Mouse (Mus musculus) stomach, embryonic 14.5 days (tissue): ENCODE data around the gene Zup1. TPM values are rescaled to one million over a fixed set of nuclear protein-coding genes. Genes with fewer than 3 reads are reported as not detected.
"Not testable (repeated sequence)": the region's sequence is repeated elsewhere in the genome, so short reads cannot be mapped to it uniquely, and the experiment has no call there.

Experiments
- ATAC-seq: fragments of 200-750 bp; cut with Nextera tagmentation; 2 replicates; pipeline ENCODE4 v1.8.0; 2017; ENCODE audit warnings: low read depth, moderate TSS enrichment; ENCODE audit not compliant: insufficient number of reproducible peaks, insufficient read depth, low FRiP score
- H3K27ac ChIP-seq: fragments of 300-500 bp; sonication (generic); 2 replicates; pipeline ENCODE4 v1.5.1; 2014; ENCODE audit warnings: mild to moderate bottlenecking, low read length, moderate library complexity, mixed read lengths
- H3K27me3 ChIP-seq: fragments of 300-500 bp; sonication (generic); 2 replicates; pipeline ENCODE4 v1.6.1; 2014; ENCODE audit warnings: low read length, control low read depth, mixed read lengths; ENCODE audit not compliant: control insufficient read depth, insufficient read depth
- H3K36me3 ChIP-seq: fragments of 300-500 bp; sonication (generic); 2 replicates; pipeline ENCODE4 v1.6.1; 2014; ENCODE audit warnings: mild to moderate bottlenecking, control low read depth, low read length, moderate library complexity, mixed read lengths; ENCODE audit not compliant: control insufficient read depth, insufficient read depth
- H3K4me1 ChIP-seq: fragments of 300-500 bp; sonication (generic); 2 replicates; pipeline ENCODE4 v1.6.1; 2014; ENCODE audit warnings: low read length, control low read depth, mixed read lengths; ENCODE audit not compliant: control insufficient read depth, insufficient read depth
- H3K4me2 ChIP-seq: fragments of 300-500 bp; sonication (generic); replicated peaks from 2 replicates; pipeline ENCODE4 v1.6.1; 2014; ENCODE audit warnings: low read depth, low read length, control low read depth
- H3K4me3 ChIP-seq: fragments of 300-500 bp; sonication (generic); 2 replicates; pipeline ENCODE4 v1.5.1; 2014; ENCODE audit warnings: low read depth, low read length, control low read depth
- H3K9ac ChIP-seq: fragments of 300-500 bp; sonication (generic); replicated peaks from 2 replicates; pipeline ENCODE4 v1.6.1; 2014; ENCODE audit warnings: low read depth, mild to moderate bottlenecking, control low read depth, low read length, moderate library complexity, mixed read lengths
- H3K9me3 ChIP-seq: fragments of 300-500 bp; sonication (generic); 2 replicates; pipeline ENCODE4 v1.6.1; 2016; ENCODE audit warnings: low read depth, low read length, control low read depth; ENCODE audit not compliant: control insufficient read depth
- WGBS: fragments of 180-500 bp; shearing (Covaris S2); extraction: QIAGEN DNeasy Blood & Tissue Kit; methylation state at CpG from one replicate; pipeline ENCODE4 v1.1.7; 2014; 5-methylcytosine and 5-hydroxymethylcytosine counted together
- polyA plus RNA-seq: library from polyadenylated mRNA; unstranded; fragments of >200 nt; fragmentation: Nextera tagmentation; extraction: Ambion mirVana; gene quantifications from 2 replicates; pipeline ENCODE4 v1.2.1, GENCODE M21; 2014

The Zup1 gene
- 25.9 and 26.5 TPM in 2 replicates for polyA plus RNA-seq

DNA sequence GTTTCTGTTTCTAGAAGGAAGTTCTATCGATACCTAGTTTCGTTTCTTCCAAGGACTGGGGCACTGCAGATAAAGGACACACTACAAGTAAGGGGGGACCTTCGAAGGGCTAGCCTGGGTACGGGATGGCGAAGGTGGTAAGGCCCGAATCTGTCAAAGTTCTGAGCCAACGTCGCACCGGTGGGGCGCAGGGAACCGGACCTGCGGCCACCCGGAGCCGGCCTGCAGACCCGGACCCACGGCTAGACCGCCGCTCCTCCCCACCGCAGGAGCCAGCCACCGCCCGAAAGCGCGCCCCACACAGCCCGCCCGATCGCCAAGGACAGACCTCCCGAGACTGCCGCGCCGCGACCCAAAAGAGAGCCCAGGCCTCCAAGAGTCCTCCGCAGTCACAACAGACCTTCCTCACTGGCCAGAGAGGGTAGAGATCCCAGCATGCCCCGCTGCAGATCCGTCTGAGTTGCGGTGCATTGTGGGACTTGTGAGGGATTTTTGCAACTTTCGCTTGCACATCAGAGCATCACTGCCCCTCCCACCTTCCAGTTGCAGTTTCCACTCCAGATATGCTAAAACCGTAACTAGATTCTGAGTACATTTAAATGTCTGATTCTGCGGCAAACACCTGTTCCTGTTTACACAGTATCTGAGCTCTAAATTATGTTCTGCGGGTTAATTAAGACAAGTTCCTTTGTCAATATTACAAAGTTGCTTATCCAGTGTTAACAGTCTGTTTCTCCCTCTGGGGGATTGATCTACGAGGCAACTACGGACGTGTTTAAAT is at the start of gene Zup1:
TSS of gene Zup1 (minus strand) at position 467 of the 781 bp plus-strand sequence.
- WGBS = 2% methylated on average over 42 of the region's 42 CpGs
- peak within 1 kb of the TSS; percentile 70 for H3K4me2 ChIP-seq
- peak; percentile 96 for ATAC-seq

DNA sequence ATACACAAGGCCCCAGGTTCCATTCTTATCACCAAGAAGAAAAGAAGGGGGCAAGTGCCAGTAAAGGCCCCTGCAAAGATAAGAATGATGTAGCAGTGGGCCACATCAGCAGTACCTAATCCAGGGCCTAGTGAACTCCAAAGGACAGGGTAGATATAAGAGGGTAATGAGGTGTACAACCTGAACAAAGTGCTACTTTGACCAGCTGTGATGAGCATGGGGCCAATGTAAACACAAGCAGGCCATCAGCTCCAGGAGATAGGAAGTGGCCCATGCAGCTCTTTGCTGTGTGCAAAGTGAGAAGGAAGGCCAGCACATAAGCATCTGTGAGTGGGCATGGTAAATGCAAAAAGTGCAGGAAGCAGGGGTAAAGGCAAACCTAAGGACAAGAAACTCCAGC is 47.3 kb upstream of the Zup1 start:
- Histone ChIP-seq H3K36me3 (peaks cover 36% of the 10 kb centered on the region), H3K27ac (no peak overlapping the region)

More for the DNA sequence above, at the start of gene Zup1:
- H3K9ac ChIP-seq = peak within 1 kb of the TSS; percentile 80
- peaks cover 4% of the 10 kb centered on the region; the same call in 1 of the 2 replicates for H3K36me3 ChIP-seq
- peaks cover 6% of the 10 kb centered on the region; the same call in 1 of the 2 replicates for H3K4me1 ChIP-seq
- H3K27ac ChIP-seq = peak within 1 kb of the TSS; percentile 68; the same call in 1 of the 2 replicates
- no peaks in the 10 kb centered on the region for H3K27me3 ChIP-seq
- H3K9me3 ChIP-seq = no peaks in the 10 kb centered on the region
- H3K4me3 ChIP-seq = peak within 1 kb of the TSS; percentile 70

DNA sequence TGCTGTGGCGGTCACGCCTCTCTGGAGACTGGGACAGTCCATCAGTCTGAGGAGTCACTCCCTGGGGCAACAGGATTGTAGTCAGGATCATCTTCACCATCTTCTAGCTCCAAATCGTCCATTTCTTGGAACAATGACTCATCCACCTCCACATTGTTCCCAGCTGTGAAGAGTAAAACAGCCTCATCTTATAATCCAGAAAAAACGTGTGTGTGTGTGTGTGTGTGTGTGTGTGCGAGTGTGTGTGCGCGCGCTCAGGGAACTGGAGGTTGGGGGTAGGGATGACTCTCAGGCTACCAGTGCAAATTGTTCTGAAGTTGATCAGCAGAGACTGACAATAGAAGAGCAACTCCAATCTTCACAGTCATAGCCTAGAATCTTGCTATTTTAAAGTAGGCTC is 45.6 kb upstream of the Zup1 start:
- H3K4me2 ChIP-seq, H3K9ac ChIP-seq, H3K4me1 ChIP-seq, H3K27me3 ChIP-seq, ATAC-seq, H3K9me3 ChIP-seq, H3K27ac ChIP-seq, H3K4me3 ChIP-seq: not testable (repeated sequence)
- 90% methylated on average over 6 of the region's 8 CpGs for WGBS
- peaks cover 41% of the 10 kb centered on the region for H3K36me3 ChIP-seq

More for the DNA sequence above, 47.3 kb upstream of the Zup1 start:
- no peaks in the 10 kb centered on the region for H3K4me1 ChIP-seq
- no peak overlapping the region for H3K4me2 ChIP-seq
- no peak for ATAC-seq
- no peaks in the 10 kb centered on the region for H3K9me3 ChIP-seq
- H3K4me3 ChIP-seq = no peak overlapping the region
- H3K9ac ChIP-seq = no peak overlapping the region
- H3K27me3 ChIP-seq = no peaks in the 10 kb centered on the region

DNA sequence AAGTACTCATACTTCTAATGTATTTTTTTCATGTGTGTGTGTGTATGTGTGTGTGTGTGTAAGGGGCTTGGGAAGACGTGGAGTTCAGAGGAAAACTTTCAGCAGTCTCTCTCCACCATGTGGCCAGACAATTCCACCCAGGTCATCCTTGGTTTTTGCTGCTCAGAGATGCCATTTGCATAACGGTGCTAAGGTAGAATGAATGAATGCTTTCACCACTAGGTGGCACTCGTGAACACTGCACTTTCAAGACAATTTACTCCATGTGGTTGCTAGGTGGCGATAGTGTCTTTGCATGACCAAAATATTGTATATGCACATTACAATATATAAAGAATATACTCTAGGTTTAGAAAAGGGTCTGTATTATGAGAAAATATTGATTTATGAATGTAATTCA is 35.7 kb upstream of the Zup1 start:
- no peaks in the 10 kb centered on the region for H3K27me3 ChIP-seq
- H3K4me3 ChIP-seq = no peak overlapping the region
- WGBS = 19% methylated on average over 4 of the region's 4 CpGs
- no peaks in the 10 kb centered on the region; the same call in 1 of the 2 replicates for H3K36me3 ChIP-seq
- no peak overlapping the region for H3K9ac ChIP-seq
- H3K4me2 ChIP-seq = no peak overlapping the region
- no peak overlapping the region for H3K27ac ChIP-seq
- ATAC-seq = no peak
- no peaks in the 10 kb centered on the region for H3K9me3 ChIP-seq
- H3K4me1 ChIP-seq = no peaks in the 10 kb centered on the region

DNA sequence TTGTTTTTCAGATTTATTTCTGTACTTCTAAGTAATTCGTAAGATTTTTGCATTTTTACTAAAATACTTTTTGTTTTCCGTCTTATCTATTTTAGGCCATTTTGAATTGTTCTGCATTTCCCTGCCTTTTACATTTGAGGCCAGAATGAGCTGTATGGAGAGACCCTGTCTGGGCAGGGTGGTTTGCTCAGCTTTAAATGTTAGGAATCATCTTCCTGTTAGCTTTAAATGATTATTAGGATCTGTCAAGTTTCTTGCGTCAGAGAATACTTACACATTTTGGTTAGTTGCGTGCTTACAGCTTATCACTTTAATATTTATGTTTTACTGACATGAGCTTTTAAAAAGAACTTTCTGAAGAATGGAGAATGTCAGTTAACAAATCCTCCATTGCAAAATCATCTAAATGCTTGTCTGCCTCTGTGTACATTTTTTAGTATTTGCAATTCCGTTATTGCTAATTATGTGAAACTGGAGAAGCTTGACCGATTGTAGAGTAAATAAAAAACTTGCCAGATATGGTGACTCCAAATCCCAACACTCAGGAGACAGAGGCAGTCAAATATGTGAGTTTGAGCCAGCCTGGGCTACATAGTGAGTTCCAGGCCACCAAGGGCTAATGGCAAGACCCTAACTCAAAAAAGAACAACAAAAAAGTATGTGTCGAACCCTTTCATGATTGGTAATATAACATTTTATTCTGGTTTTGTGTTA is 23.9 kb upstream of the Zup1 start:
- no peak overlapping the region for H3K9ac ChIP-seq
- H3K27ac ChIP-seq = no peak overlapping the region
- no peaks in the 10 kb centered on the region for H3K9me3 ChIP-seq
- no peaks in the 10 kb centered on the region for H3K36me3 ChIP-seq
- 80% methylated on average over 7 of the region's 7 CpGs for WGBS
- H3K4me2 ChIP-seq = no peak overlapping the region
- H3K27me3 ChIP-seq = no peaks in the 10 kb centered on the region
- H3K4me3 ChIP-seq = no peak overlapping the region
- no peaks in the 10 kb centered on the region for H3K4me1 ChIP-seq
- no peak for ATAC-seq

DNA sequence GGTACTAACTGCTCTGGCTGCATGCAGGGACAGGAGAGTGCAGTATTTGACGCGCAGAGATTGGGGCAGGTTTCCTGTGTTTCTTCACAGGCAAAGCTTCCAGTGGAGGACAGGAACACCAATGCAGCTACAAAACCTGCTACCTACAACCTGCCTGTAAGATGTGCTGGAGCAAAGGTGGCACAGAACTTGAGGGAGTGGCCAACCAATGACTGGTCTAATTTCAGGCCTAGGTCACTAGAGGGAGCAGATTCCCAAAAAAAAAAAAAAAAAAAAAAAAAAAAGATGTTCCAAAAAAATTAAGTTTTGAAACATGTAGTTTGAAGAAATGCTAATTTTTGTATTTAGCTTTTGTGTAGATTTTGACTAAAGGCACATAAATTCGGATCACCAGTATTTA is 1.4 kb upstream of the Zup1 start:
- Histone ChIP-seq H3K4me2 (no peak overlapping the region), H3K4me3 (no peak overlapping the region), H3K27ac (no peak overlapping the region), H3K9me3 (no peaks in the 10 kb centered on the region), H3K9ac (no peak overlapping the region), H3K27me3 (no peaks in the 10 kb centered on the region), H3K4me1 (peaks cover 6% of the 10 kb centered on the region; the same call in 1 of the 2 replicates), H3K36me3 (peaks cover 4% of the 10 kb centered on the region; the same call in 1 of the 2 replicates)
- ATAC-seq = no peak
- WGBS = 58% methylated on average over 3 of the region's 3 CpGs

DNA sequence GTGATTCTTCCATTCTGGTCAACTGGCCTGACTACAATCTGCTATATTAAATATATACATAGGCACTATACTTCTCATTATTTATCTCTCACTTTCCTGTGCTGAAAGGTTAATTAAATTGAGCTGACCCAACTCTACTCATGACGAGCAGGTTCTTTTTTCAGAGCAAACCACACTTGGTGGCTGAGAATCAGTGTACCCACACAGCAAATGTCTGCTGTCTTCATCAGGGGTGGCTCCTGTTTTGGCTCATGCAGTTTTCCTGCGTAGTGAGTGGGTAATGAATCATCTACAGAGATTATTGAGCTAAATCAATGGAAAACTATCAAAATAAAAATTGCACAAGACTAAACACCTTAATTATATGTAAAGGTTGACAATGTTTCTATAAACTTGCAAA is 4.7 kb downstream of the Zup1 start:
- peaks cover 21% of the 10 kb centered on the region; the same call in 1 of the 2 replicates for H3K36me3 ChIP-seq
- WGBS = 78% methylated on average over 2 of the region's 2 CpGs
- ATAC-seq = no peak

DNA sequence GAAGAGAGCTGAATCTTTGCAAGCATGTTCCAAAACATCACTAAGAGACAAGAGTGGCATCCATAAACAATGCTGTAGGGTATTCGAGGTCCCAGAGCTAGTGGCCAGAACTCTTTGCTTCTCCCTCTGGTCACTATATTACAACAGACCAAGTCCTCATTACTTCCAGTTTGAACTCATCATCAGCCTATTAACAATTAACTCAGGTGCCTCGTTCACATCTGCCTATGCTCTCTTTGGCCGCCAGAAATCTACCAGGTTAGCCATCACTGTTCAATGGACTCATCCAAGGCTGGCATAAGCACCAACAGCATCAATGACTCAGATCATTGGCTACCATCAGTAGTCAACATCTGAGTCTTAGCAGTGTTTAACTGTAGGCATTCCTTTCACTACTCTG is 5.7 kb downstream of the Zup1 start:
- no peak overlapping the region for H3K4me3 ChIP-seq
- no peak overlapping the region for H3K27ac ChIP-seq
- peaks cover 24% of the 10 kb centered on the region; the same call in 1 of the 2 replicates for H3K36me3 ChIP-seq
- H3K9ac ChIP-seq = no peak overlapping the region
- H3K4me2 ChIP-seq = no peak overlapping the region
- no peak for ATAC-seq
- H3K4me1 ChIP-seq = peaks cover 5% of the 10 kb centered on the region; the same call in 1 of the 2 replicates
- 87% methylated on average over 3 of the region's 3 CpGs for WGBS
- H3K9me3 ChIP-seq = no peaks in the 10 kb centered on the region
- H3K27me3 ChIP-seq = no peaks in the 10 kb centered on the region

More for the DNA sequence above, 4.7 kb downstream of the Zup1 start:
- H3K27me3 ChIP-seq = no peaks in the 10 kb centered on the region
- H3K27ac ChIP-seq = no peak overlapping the region
- H3K4me3 ChIP-seq = no peak overlapping the region
- H3K9ac ChIP-seq = no peak overlapping the region
- H3K4me1 ChIP-seq = peaks cover 6% of the 10 kb centered on the region; the same call in 1 of the 2 replicates
- no peaks in the 10 kb centered on the region for H3K9me3 ChIP-seq
- H3K4me2 ChIP-seq = no peak overlapping the region
